Mouse (Mus musculus) G1E (cell line): ENCODE results near the gene Sptbn4.

Experiments
- CTCF ChIP-seq: IDR thresholded peaks from 2 replicates; pipeline ENCODE4 v1.5.1; 2012; ENCODE audit warnings: low read depth, low read length, inconsistent platforms, mixed read lengths
- GATA1 ChIP-seq: IDR thresholded peaks from 2 replicates; pipeline ENCODE4 v1.6.1; 2012; ENCODE audit warnings: borderline replicate concordance, low read length, inconsistent platforms, mixed read lengths
- GATA2 ChIP-seq: IDR thresholded peaks from 2 replicates; pipeline ENCODE4 v1.6.1; 2012; ENCODE audit warnings: low read depth, low read length, inconsistent platforms, borderline replicate concordance
- POLR2AphosphoS5 ChIP-seq: IDR thresholded peaks from 2 replicates; pipeline ENCODE4 v1.6.1; 2012; ENCODE audit warnings: low read depth, low read length, inconsistent platforms; ENCODE audit not compliant: insufficient replicate concordance
- TAL1 ChIP-seq: conservative IDR thresholded peaks from 2 replicates; pipeline ENCODE4 v1.6.1; 2012; ENCODE audit warnings: low read depth, low read length, inconsistent platforms, mixed read lengths

DNA sequence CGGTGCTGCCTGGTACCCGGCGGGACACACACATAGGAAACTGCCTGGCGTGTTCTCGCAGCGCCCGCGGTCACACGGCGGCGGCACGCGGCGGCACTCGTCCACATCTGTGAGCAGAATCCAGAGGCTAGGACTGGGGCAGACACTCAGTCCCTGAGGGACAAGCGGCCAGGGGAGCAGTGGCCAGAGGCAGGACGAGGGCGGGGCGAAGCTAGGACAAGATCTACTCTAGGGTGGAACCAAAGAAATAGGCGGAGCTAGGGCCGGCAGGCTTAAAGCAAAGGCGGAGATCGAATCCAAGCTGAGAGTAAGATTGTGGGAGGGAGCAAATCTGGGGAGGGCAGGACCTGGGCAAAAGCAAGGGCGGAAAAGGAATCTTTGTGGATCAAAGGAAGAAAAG lies 121.8 kb downstream of the Sptbn4 start:
- TF ChIP-seq CTCF (no peak), GATA1 (no peak), TAL1 (no peak), POLR2AphosphoS5 (no peak), GATA2 (no peak)
